Mouse (Mus musculus): ENCODE data around the gene Cacna1a.
A peak's percentile ranks its signal among the peaks of the same experiment; 100 is the strongest.
"Not testable (repeated sequence)": the region's sequence is repeated elsewhere in the genome, so short reads cannot be mapped to it uniquely, and the experiment has no call there.

Gene Cacna1a

GRCm38 (mm10) chr8:84592015-84592662 is 203.9 kb downstream of the Cacna1a start:
- peak; percentile 65 for DNase-seq (ENCODE audit: low read depth, low spot score)

GRCm38 (mm10) chr8:84593143-84593542 is 204.9 kb downstream of the Cacna1a start:
- DNase-seq (ENCODE audit: low read depth, low spot score) = no peak

GRCm38 (mm10) chr8:84594099-84594780 is 206.0 kb downstream of the Cacna1a start:
- peak; percentile 67 for DNase-seq (ENCODE audit: low read depth, low spot score)

- DNase-seq (ENCODE audit: low read depth, low spot score) = peak; percentile 43
Measured at GRCm38 (mm10) chr8:84595648-84596047, 207.4 kb downstream of the Cacna1a start.

- DNase-seq (ENCODE audit: low read depth, low spot score) = no peak
Measured at GRCm38 (mm10) chr8:84599401-84599800, 211.2 kb downstream of the Cacna1a start.

- DNase-seq (ENCODE audit: low read depth, low spot score) = no peak
Measured at GRCm38 (mm10) chr8:84600311-84600907, 212.2 kb downstream of the Cacna1a start.

GRCm38 (mm10) chr8:84601221-84601751 is 213.0 kb downstream of the Cacna1a start:
- DNase-seq (ENCODE audit: low read depth, low spot score) = no peak

- no peak for DNase-seq (ENCODE audit: low read depth, low spot score)
Measured at GRCm38 (mm10) chr8:84614512-84615223, 226.4 kb downstream of the Cacna1a start.

GRCm38 (mm10) chr8:84615666-84616485 is 227.6 kb downstream of the Cacna1a start:
- DNase-seq (ENCODE audit: low read depth, low spot score) = no peak

GRCm38 (mm10) chr8:84617005-84617404 is 228.8 kb downstream of the Cacna1a start:
- no peak for DNase-seq (ENCODE audit: low read depth, low spot score)

GRCm38 (mm10) chr8:84621102-84621625 is 232.9 kb downstream of the Cacna1a start:
- DNase-seq (ENCODE audit: low read depth, low spot score) = no peak

- DNase-seq (ENCODE audit: low read depth, low spot score) = not testable (repeated sequence)
Measured at GRCm38 (mm10) chr8:84623425-84623824, 235.2 kb downstream of the Cacna1a start.

GRCm38 (mm10) chr8:84629586-84629985 is 241.3 kb downstream of the Cacna1a start:
- no peak for DNase-seq (ENCODE audit: low read depth, low spot score)

GRCm38 (mm10) chr8:84630145-84630544 is 241.9 kb downstream of the Cacna1a start:
- no peak for DNase-seq (ENCODE audit: low read depth, low spot score)

GRCm38 (mm10) chr8:84631813-84632212 is 243.6 kb downstream of the Cacna1a start:
- no peak for DNase-seq (ENCODE audit: low read depth, low spot score)

GRCm38 (mm10) chr8:84633841-84634584 is 245.8 kb downstream of the Cacna1a start:
- no peak for DNase-seq (ENCODE audit: low read depth, low spot score)

- DNase-seq (ENCODE audit: low read depth, low spot score) = no peak
Measured at GRCm38 (mm10) chr8:84634849-84635304, 246.6 kb downstream of the Cacna1a start.

GRCm38 (mm10) chr8:84635397-84636050 is 247.3 kb downstream of the Cacna1a start:
- DNase-seq (ENCODE audit: low read depth, low spot score) = no peak

- DNase-seq (ENCODE audit: low read depth, low spot score) = no peak
Measured at GRCm38 (mm10) chr8:84636051-84636691, 247.9 kb downstream of the Cacna1a start.

All from retina, postnatal 7 days (tissue).